Mouse (Mus musculus) left cerebral cortex, adult 2 months (tissue): ENCODE data around the gene Acat3. TPM values are rescaled to one million over a fixed set of nuclear protein-coding genes. Genes with fewer than 3 reads are reported as not detected.
A peak's percentile ranks its signal among the peaks of the same experiment; 100 is the strongest.

Experiments
- DNase-seq, 2 experiments: peaks; one replicate each; pipeline ENCODE4 v3.0.0; 2021 to 2022; ENCODE audit warnings: low spot score in 2 of 2, mixed read lengths in 1 of 2; ENCODE audit errors: extremely low spot score in 1 of 2
- H3K27ac ChIP-seq: fragments of 200-600 bp; 2 replicates; pipeline ENCODE4 v1.8.1; 2022
- H3K4me3 ChIP-seq: fragments of 200-600 bp; 2 replicates; pipeline ENCODE4 v1.8.1; 2022
- CTCF ChIP-seq: fragments of 200-600 bp; IDR thresholded peaks from 2 replicates; pipeline ENCODE4 v1.8.1; 2022; ENCODE audit warnings: antibody characterized with exemption, mild to moderate bottlenecking, moderate library complexity
- intact Hi-C: fragments of 180-260 bp; cut with DNase I; formaldehyde crosslinking; loops from one replicate; pipeline ENCODE4 v1.15.1; 2025
- total RNA-seq, 2 experiments: library from RNA; stranded (reverse); gene quantifications; 2 replicates each; pipeline ENCODE4 v1.2.3; 2021

Gene Acat3
- total RNA-seq, 2 experiments from 2014 or later, result 5.0 TPM

DNA sequence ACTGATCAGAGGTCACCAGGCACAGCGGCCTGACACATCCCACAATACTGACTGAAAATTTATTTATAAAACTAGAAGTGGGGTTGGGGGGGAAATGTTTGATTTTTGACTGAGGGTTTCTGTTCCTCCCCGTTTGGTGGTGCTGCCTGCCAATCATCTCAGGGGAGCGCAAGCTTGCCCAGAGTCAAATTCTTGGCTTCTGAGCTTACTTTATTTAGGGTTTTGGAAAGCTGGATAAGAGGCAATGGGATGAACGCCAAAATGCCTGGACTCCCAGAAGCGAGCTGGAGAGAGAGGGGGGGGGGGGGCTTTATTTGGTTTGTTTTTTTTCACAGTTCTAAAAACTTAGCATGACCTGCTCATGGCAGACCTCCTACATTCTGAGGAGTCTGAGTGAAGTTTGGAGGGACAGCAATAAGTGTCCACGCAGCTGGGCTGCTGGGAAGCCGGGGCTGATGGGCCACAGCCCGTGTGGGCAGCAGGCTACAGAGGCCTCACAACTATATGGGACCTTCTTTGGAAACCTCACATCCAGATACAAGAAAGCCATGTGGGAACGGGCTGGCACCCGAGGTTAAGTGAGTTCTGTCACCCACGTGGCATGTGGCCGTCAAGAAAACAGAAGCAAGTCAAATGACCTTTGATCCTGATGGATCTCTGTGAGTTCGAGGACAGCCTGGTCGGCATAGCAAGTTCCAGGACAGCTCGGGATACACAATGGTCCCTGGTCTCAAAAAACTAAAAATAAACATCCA is 53.2 kb downstream of the Acat3 start:
- no peak for TF ChIP-seq CTCF
- Histone ChIP-seq H3K27ac (no peak overlapping the region), H3K4me3 (no peak overlapping the region)
- intact Hi-C loops, result no loop called here
- DNase-seq, result no peak

DNA sequence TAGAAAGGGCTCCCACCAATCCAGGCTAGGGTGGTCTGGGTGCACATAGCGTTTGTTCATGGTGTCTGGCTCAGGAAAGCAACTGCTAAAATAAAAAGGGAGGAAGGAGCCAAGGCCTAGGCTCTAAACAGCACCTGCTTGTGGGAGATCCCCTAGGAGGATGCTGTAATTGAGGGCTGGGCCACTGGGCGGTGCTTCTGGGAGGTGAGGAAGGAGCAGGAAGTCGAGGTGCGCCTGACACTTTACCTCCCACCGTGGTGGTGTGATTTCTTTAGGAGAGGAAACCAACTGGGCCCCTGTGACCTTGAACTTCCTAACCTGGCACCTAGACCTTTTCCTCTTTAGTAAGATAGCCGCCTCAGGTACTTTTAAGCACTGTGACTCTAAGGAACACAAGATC is 53.8 kb downstream of the Acat3 start:
- TF ChIP-seq CTCF, result no peak
- DNase-seq, result no peak
- intact Hi-C loops, result no loop called here
- H3K4me3 ChIP-seq, result no peak overlapping the region
- no peak overlapping the region for H3K27ac ChIP-seq

DNA sequence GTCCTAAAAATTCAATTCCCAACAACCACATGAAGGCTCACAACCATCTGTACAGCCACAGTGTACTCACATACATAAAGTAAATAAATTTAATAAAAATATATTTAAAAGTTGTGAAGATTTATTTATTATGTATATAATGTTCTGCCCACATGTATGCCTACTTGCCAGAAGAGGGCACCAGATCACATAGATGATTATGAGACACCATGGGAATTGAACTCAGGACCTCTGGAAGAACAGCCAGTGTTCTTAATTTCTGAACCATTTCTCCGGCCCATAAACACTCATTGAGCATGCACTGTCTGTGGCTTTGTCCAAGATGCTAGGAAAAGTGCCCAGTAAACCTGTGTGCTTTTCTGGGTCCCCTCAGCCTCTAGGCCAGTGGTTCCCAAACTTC is 59.2 kb downstream of the Acat3 start:
- intact Hi-C loops, result loop anchor here (2.0 kb wide), 2 partner anchors 36 to 116 kb away; partner anchors contain the start of gene Mrpl18

DNA sequence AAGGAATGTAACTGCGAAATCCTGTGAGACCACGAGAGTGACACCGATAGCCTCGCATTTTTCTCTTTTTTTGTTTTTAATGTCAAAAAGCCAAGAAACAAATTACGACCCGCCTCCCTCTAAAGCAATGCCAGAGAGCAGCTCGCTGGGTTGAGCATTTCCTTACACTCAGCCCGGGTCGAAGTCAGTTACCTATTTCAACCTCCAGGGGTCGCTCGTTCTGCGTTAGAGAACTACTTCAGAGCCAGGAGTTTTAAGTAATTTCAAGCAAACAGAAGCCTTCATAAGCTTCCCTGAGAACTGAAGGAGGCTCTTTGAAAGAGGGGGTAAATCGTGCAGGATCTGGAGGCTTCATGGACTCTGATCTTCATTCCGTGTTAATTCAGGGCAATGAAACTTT is 60.2 kb downstream of the Acat3 start:
- DNase-seq, result peak; percentile 79 to 80
- intact Hi-C loops, result loop anchor here (2.0 kb wide), 2 partner anchors 37 to 117 kb away; partner anchors contain the start of gene Mrpl18
- TF ChIP-seq CTCF, result peak; percentile 85
- no peak overlapping the region for H3K27ac ChIP-seq
- peak overlapping the region; percentile 22 for H3K4me3 ChIP-seq

More for the DNA sequence above, 59.2 kb downstream of the Acat3 start:
- Histone ChIP-seq H3K4me3 (no peak overlapping the region), H3K27ac (no peak overlapping the region)
- TF ChIP-seq CTCF, result no peak; the same call in none of the 2 replicates
- no peak for DNase-seq

DNA sequence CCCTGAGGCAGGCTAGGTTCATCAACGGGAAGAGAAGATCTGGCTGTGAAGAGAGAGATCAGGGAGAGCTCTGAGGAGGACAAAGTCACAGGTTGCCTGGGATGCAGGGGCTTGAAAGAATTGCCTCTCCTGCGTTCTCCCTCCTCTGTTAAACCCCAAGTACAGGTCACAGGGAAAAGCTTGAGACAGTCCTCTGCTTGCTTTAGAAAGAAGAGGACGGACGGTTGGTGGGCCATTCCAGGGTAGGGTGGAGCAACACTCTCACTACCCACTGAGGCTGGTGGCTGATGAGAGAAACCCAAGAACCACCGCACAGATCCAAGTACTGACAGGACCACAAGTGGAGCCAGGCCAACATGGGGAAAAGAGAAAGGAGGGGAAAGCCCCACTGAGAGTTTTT is 64.7 kb downstream of the Acat3 start, which contains the start of gene Mrgprh:
Mrgprh (plus strand) TSS at position 301 of the 400 bp plus-strand sequence.
- H3K4me3 ChIP-seq, result no peak within 1 kb of the TSS
- TF ChIP-seq CTCF, result no peak
- DNase-seq, result no peak
- intact Hi-C loops, result no loop called here
- H3K27ac ChIP-seq, result no peak within 1 kb of the TSS

Other genes with a start within 250 kb of the Acat3 start
- gene Igf2r, start 170.9 kb downstream of the Acat3 start, total RNA-seq, result 10 to 100 TPM; 29.1 to 29.3 TPM
- 10 to 100 TPM; 36.8 to 42.2 TPM for gene Mas1, start 72.5 kb downstream of the Acat3 start, total RNA-seq
- gene Mrgprh, start 64.6 kb downstream of the Acat3 start, total RNA-seq, result not detected
- 1 to 10 TPM; 2.8 to 4.0 TPM for gene Pnldc1, start 30.4 kb downstream of the Acat3 start, total RNA-seq
- gene Tcp1, start 24.9 kb downstream of the Acat3 start, total RNA-seq, result 100 to 1,000 TPM; 193 to 195 TPM
- 10 to 100 TPM; 56.1 to 60.5 TPM for gene Mrpl18, start 24.3 kb downstream of the Acat3 start, total RNA-seq
- 10 to 100 TPM; 53.4 to 55.6 TPM for gene Acat2, start 20.1 kb upstream of the Acat3 start, total RNA-seq
- gene Wtap, start 53.6 kb upstream of the Acat3 start, total RNA-seq, result 10 to 100 TPM; 52.7 to 54.2 TPM
- gene Sod2, start 66.2 kb upstream of the Acat3 start, total RNA-seq, result 100 to 1,000 TPM; 267 to 273 TPM
- not detected for gene Gpr31b, start 111.7 kb upstream of the Acat3 start, total RNA-seq
- gene Tcp10b, start 120.5 kb upstream of the Acat3 start, total RNA-seq, result 1 to 10 TPM in 1 of 2 experiments, under 1 TPM in 1; 0.61 to 1.4 TPM
- under 1 TPM in 1 of 2 experiments, not detected in 1; 0.16 TPM for gene Unc93a, start 191.2 kb upstream of the Acat3 start, total RNA-seq